Mouse (Mus musculus): ENCODE data around the gene Fam107b.
"Not testable (repeated sequence)": the region's sequence is repeated elsewhere in the genome, so short reads cannot be mapped to it uniquely, and the experiment has no call there.

The Fam107b gene

GRCm38 (mm10) chr2:3713682-3714361, 143.5 kb downstream of the Fam107b start:
- no peak for DNase-seq

- DNase-seq: no peak
Observed at GRCm38 (mm10) chr2:3714511-3714910, 144.2 kb downstream of the Fam107b start.

- DNase-seq: no peak
Observed at GRCm38 (mm10) chr2:3715424-3715823, 145.1 kb downstream of the Fam107b start.

- DNase-seq: no peak
Observed at GRCm38 (mm10) chr2:3717268-3717667, 147.0 kb downstream of the Fam107b start.

GRCm38 (mm10) chr2:3717847-3718246, 147.6 kb downstream of the Fam107b start:
- DNase-seq: no peak

GRCm38 (mm10) chr2:3719436-3720121, 149.3 kb downstream of the Fam107b start:
- DNase-seq: not testable (repeated sequence)

- no peak for DNase-seq
Observed at GRCm38 (mm10) chr2:3721107-3721506, 150.8 kb downstream of the Fam107b start.

- no peak for DNase-seq
Observed at GRCm38 (mm10) chr2:3721974-3722373, 151.7 kb downstream of the Fam107b start.

- DNase-seq: no peak
Observed at GRCm38 (mm10) chr2:3723391-3724106, 153.3 kb downstream of the Fam107b start.

- peak; percentile 80 for DNase-seq
Observed at GRCm38 (mm10) chr2:3726501-3727078, 156.3 kb downstream of the Fam107b start.

GRCm38 (mm10) chr2:3727225-3727930, 157.1 kb downstream of the Fam107b start:
- no peak for DNase-seq

GRCm38 (mm10) chr2:3728090-3728489, 157.8 kb downstream of the Fam107b start:
- no peak for DNase-seq

GRCm38 (mm10) chr2:3729586-3729985, 159.3 kb downstream of the Fam107b start:
- DNase-seq: no peak

GRCm38 (mm10) chr2:3730744-3731143, 160.5 kb downstream of the Fam107b start:
- no peak for DNase-seq

GRCm38 (mm10) chr2:3731316-3732015, 161.2 kb downstream of the Fam107b start:
- DNase-seq: peak; percentile 48

- no peak for DNase-seq
Observed at GRCm38 (mm10) chr2:3737917-3738694, 167.8 kb downstream of the Fam107b start.

GRCm38 (mm10) chr2:3738734-3739133, 168.4 kb downstream of the Fam107b start:
- DNase-seq: no peak

- peak; percentile 82 for DNase-seq
Observed at GRCm38 (mm10) chr2:3739351-3739961, 169.2 kb downstream of the Fam107b start.

- no peak for DNase-seq
Observed at GRCm38 (mm10) chr2:3740256-3740655, 170.0 kb downstream of the Fam107b start.

- no peak for DNase-seq
Observed at GRCm38 (mm10) chr2:3740670-3741069, 170.4 kb downstream of the Fam107b start.

- no peak for DNase-seq
Observed at GRCm38 (mm10) chr2:3742519-3742918, 172.2 kb downstream of the Fam107b start.
